Comparison of ENCODE assay signal across 9 mouse cellular contexts in genomic region chr11:62636840-62637221, GRCm38 (mm10). TPM values are rescaled to one million over a fixed set of nuclear protein-coding genes. Genes with fewer than 3 reads are reported as not detected.
DNase-seq lines count a peak whose midpoint lies in the region; ATAC-seq and TF ChIP-seq lines count a peak whose summit lies in the region.
"Had no signal": no experiment of that assay in that cellular context is flagged by ENCODE, and none has a peak within 500 bp of the region (broad histone marks: within the 10 kb centered on the region; RNA-seq: fewer than 3 reads in every experiment).

No protein-coding gene starts in this region.

- H3K9ac ChIP-seq in lung, embryonic 14.5 days = no peak overlapping the region
- peak overlapping the region; percentile 58 for H3K9ac ChIP-seq in heart, embryonic 13.5 days

- H3K9me3 ChIP-seq in lung, embryonic 14.5 days (ENCODE audit: low read depth, low read length) = no peaks in the 10 kb centered on the region
- H3K9me3 ChIP-seq in heart, embryonic 13.5 days = no peaks in the 10 kb centered on the region
- H3K9me3 ChIP-seq: neural tube, embryonic 13.5 days had no signal

- H3K36me3 ChIP-seq in lung, embryonic 14.5 days (ENCODE audit: insufficient read depth) = no peaks in the 10 kb centered on the region
- H3K36me3 ChIP-seq in heart, embryonic 13.5 days = peaks cover 3% of the 10 kb centered on the region; the same call in 1 of the 2 replicates
- H3K36me3 ChIP-seq in thymus, adult 2 months (ENCODE audit: control insufficient read depth, insufficient read depth, low read length) = no peaks in the 10 kb centered on the region
- H3K36me3 ChIP-seq: neural tube, embryonic 13.5 days had no signal

- intact Hi-C loops in left cerebral cortex, postnatal 14 days (cut with DNase I) = no loop called here

- no peak overlapping the region for H3K4me3 ChIP-seq in lung, embryonic 14.5 days (ENCODE audit: low read depth, low read length)
- H3K4me3 ChIP-seq in heart, embryonic 13.5 days = no peak overlapping the region
- H3K4me3 ChIP-seq in thymus, adult 2 months (ENCODE audit: control insufficient read depth, insufficient read depth, low read length) = no peak overlapping the region
- H3K4me3 ChIP-seq: neural tube, embryonic 13.5 days had no signal

- peak overlapping the region; percentile 25; the same call in 1 of the 2 replicates for H3K27ac ChIP-seq in lung, embryonic 14.5 days (ENCODE audit: low read depth)
- H3K27ac ChIP-seq in heart, embryonic 13.5 days (replicated peaks) = peak overlapping the region; percentile 88
- H3K27ac ChIP-seq in thymus, adult 2 months (ENCODE audit: control insufficient read depth, insufficient read depth, low read length) = no peak overlapping the region
- H3K27ac ChIP-seq: neural tube, embryonic 13.5 days had no signal

- H3K4me2 ChIP-seq in lung, embryonic 14.5 days = no peak overlapping the region
- H3K4me2 ChIP-seq in heart, embryonic 13.5 days = peak overlapping the region; percentile 44
- H3K4me2 ChIP-seq: neural tube, embryonic 13.5 days had no signal

- WGBS in lung, embryonic 14.5 days = 68% methylated on average over 3 of the region's 3 CpGs
- 35% methylated on average over 3 of the region's 3 CpGs for WGBS in heart, embryonic 13.5 days
- 89% methylated on average over 3 of the region's 3 CpGs for WGBS in thymus, adult 2 months

- peak; percentile 48 for DNase-seq in lung, embryonic 14.5 days
- DNase-seq in lung, adult 18-20 months = no peak
- DNase-seq in left cerebral cortex, postnatal 14 days (ENCODE audit: low spot score in 2 of 2) = peak; percentile 63 to 86
- no peak for DNase-seq in thymus, adult 2 months
- DNase-seq in urinary bladder, postnatal 36 days (ENCODE audit: low spot score in 2 of 2) = no peak
- DNase-seq: cerebellum, adult 11 months had no signal

- peaks cover 7% of the 10 kb centered on the region for H3K4me1 ChIP-seq in lung, embryonic 14.5 days (ENCODE audit: insufficient read depth)
- H3K4me1 ChIP-seq in heart, embryonic 13.5 days = peaks cover 78% of the 10 kb centered on the region
- H3K4me1 ChIP-seq in thymus, adult 2 months (replicated peaks; ENCODE audit: control insufficient read depth, insufficient read depth, low read length) = no peaks in the 10 kb centered on the region

- ATAC-seq in lung, embryonic 14.5 days (ENCODE audit: insufficient read depth) = peak; percentile 68
- peak; percentile 33; the same call in 1 of the 2 replicates for ATAC-seq in heart, embryonic 13.5 days (ENCODE audit: extremely low read depth, insufficient number of reproducible peaks, low FRiP score, low TSS enrichment)
- ATAC-seq in granulocyte monocyte progenitor cell, adult 5-6 weeks (replicated peaks; ENCODE audit: poor library complexity, severe bottlenecking) = no peak

- TF ChIP-seq CTCF in lung, embryonic 14.5 days (IDR thresholded peaks at IDR 0.05; ENCODE audit: low read depth) = no peak
- no peak for TF ChIP-seq CTCF in thymus, adult 2 months (IDR thresholded peaks at IDR 0.05; ENCODE audit: borderline replicate concordance, control insufficient read depth, extremely low read depth, insufficient read depth, low read length, poor library complexity)

- H3K27me3 ChIP-seq in lung, embryonic 14.5 days (ENCODE audit: insufficient read depth, low read length) = no peaks in the 10 kb centered on the region
- H3K27me3 ChIP-seq in heart, embryonic 13.5 days (replicated peaks) = no peaks in the 10 kb centered on the region
- no peaks in the 10 kb centered on the region for H3K27me3 ChIP-seq in thymus, adult 2 months (ENCODE audit: control insufficient read depth, insufficient read depth, low read length)
- H3K27me3 ChIP-seq: neural tube, embryonic 13.5 days had no signal

- no peak for TF ChIP-seq POLR2A in thymus, adult 2 months (IDR thresholded peaks at IDR 0.05; ENCODE audit: control insufficient read depth, extremely low read depth, insufficient read depth, low read length, poor library complexity)

RNA-seq across cellular contexts. Expression of gene Lrrc75a, which starts 11.5 kb away (rescaled TPM):
- polyA plus RNA-seq in lung, embryonic 14.5 days (2014; fragmentation: Nextera tagmentation; extraction: Ambion mirVana) = 14.1 and 16.4 TPM in 2 replicates
- 14.3 and 17.0 TPM in 2 replicates for polyA plus RNA-seq in heart, embryonic 13.5 days (2015; fragmentation: Nextera tagmentation; extraction: Ambion mirVana)
- 10 to 100 TPM; 16.4 to 16.8 TPM for total RNA-seq in left cerebral cortex, postnatal 14 days (2021)
- 6.0 and 6.9 TPM in 2 replicates for polyA plus RNA-seq in thymus, adult 2 months (2012; rRNA removed)
- 5.7 TPM in 2 replicates for total RNA-seq in granulocyte monocyte progenitor cell, adult 5-6 weeks (2014; fragmentation: Nextera tagmentation)
- 3.6 and 5.4 TPM in 2 replicates for total RNA-seq in granulocyte monocyte progenitor cell, adult 5-6 weeks (2017)

RNA-seq across cellular contexts. Expression of gene Mmgt2, which starts 11.6 kb away (rescaled TPM):
- 42.7 and 42.8 TPM in 2 replicates for polyA plus RNA-seq in lung, embryonic 14.5 days (2014; fragmentation: Nextera tagmentation; extraction: Ambion mirVana)
- polyA plus RNA-seq in heart, embryonic 13.5 days (2015; fragmentation: Nextera tagmentation; extraction: Ambion mirVana) = 42.8 and 53.9 TPM in 2 replicates
- 10 to 100 TPM; 23.4 to 24.2 TPM for total RNA-seq in left cerebral cortex, postnatal 14 days (2021)
- polyA plus RNA-seq in thymus, adult 2 months (2012; rRNA removed) = 43.0 and 47.5 TPM in 2 replicates
- 16.7 and 34.1 TPM in 2 replicates for total RNA-seq in granulocyte monocyte progenitor cell, adult 5-6 weeks (2014; fragmentation: Nextera tagmentation)
- total RNA-seq in granulocyte monocyte progenitor cell, adult 5-6 weeks (2017) = 15.9 and 23.7 TPM in 2 replicates

Comparison
In these comparisons a context has a peak if more than half of its experiments do, and no peak if none do; other contexts are left out.
1. DNase-seq: peak in lung, embryonic 14.5 days (single experiment) and left cerebral cortex, postnatal 14 days (2 of 2); none in lung, adult 18-20 months (0 of 2), thymus, adult 2 months (single experiment) and urinary bladder, postnatal 36 days (0 of 2).